Mouse (Mus musculus): ENCODE data around the gene Hexim2.

DNA sequence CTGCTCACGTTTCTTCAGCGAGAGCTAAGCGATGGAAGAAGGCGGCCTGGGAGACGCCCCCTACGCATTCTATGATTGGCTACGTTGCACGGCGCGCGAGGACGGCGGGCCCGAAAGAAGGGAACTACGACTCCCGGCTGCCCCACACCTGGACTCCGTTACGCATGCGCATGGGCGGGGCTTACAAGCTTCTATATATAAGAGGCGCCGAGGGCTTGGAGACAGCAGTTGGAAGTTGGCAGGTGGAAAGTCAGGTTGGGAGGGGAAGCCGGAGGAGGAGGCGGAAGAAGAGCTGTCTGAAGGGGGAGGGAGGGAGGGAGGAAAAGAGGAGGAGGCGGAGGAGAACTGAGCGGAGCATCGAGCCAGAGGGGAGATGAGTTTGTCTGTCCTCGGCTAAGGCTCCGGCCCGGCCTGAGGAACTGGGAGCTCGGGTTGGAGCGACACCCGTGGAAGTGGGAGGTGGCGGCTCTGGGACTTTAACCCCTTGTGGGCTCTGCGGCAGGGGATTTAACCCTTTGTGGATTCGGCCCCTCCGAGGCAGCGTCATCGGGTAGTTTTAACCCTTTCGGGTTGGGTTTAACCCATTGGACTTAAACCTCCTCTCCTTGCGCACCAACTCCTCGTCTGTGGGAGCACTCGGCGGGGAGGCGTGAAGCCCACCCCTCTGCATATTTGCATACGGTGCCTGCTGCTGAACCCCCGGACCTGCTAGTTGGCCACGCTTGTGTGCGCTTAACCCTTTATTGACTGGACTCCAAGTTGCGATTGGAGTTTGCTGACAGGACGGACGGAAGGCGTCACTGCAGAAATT, 16.0 kb upstream of the Hexim2 start, which contains the start of gene Hexim1:
- TF ChIP-seq CTCF (IDR thresholded peaks at IDR 0.05; ENCODE audit: low read depth, low read length) (no peak), EP300 (IDR thresholded peaks at IDR 0.05; ENCODE audit: insufficient read depth, low read depth, low read length) (no peak; the same call in 1 of the 2 replicates)

All from ES-Bruce4 (cell line).